17 mouse cellular contexts compared by ENCODE assay signal in the genomic region with DNA sequence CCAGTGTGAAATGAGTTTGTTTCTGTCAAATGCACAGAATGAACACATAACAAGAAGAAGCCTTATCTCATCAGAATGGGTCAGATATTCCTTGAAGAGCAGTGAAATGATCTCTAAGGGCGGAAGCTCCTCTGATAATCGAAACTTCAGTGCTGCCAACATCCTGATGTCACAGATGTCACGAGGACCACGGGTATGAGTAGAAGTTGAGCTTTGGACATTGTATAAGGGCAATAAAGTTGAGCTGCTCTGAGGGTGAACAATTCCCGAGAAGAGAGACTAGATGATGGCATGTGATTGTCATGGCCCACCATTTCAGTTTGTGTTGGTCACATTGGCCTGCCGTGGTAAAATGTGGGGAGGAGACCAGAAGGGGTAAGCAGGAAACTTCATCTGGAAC. TPM values are rescaled to one million over a fixed set of nuclear protein-coding genes. Genes with fewer than 3 reads are reported as not detected.
"Had no signal": no experiment of that assay in that cellular context is flagged by ENCODE, and none has a peak within 500 bp of the region (broad histone marks: within the 10 kb centered on the region; RNA-seq: fewer than 3 reads in every experiment).

No protein-coding gene starts in this region.

- H3K9me3 ChIP-seq: megakaryocyte, embryonic 14.5 days; midbrain, embryonic 13.5 days; midbrain, embryonic 15.5 days; neural tube, embryonic 12.5 days; stomach, embryonic 15.5 days had no signal

- ATAC-seq: midbrain, embryonic 13.5 days; midbrain, embryonic 15.5 days had no signal

- H3K4me1 ChIP-seq: midbrain, embryonic 13.5 days; midbrain, embryonic 15.5 days; neural tube, embryonic 12.5 days; stomach, embryonic 15.5 days had no signal

- H3K27me3 ChIP-seq: midbrain, embryonic 13.5 days; midbrain, embryonic 15.5 days; neural tube, embryonic 12.5 days; stomach, embryonic 15.5 days had no signal

- DNase-seq: lung, adult 18-20 months; lung, embryonic 14.5 days; lung, postnatal 10 days; lung, postnatal 36 days; right cerebral cortex, postnatal 14 days; thymus, adult 2 months; thymus, postnatal 25 days; thymus, postnatal 4 days had no signal

- H3K36me3 ChIP-seq: midbrain, embryonic 13.5 days; midbrain, embryonic 15.5 days; neural tube, embryonic 12.5 days; stomach, embryonic 15.5 days had no signal

- H3K4me2 ChIP-seq: lung, embryonic 14.5 days; midbrain, embryonic 11.5 days; midbrain, embryonic 13.5 days; midbrain, embryonic 15.5 days; neural tube, embryonic 12.5 days; stomach, embryonic 15.5 days had no signal

- H3K27ac ChIP-seq: macrophage; midbrain, embryonic 13.5 days; midbrain, embryonic 15.5 days; neural tube, embryonic 12.5 days; stomach, embryonic 15.5 days; stomach, postnatal 0 days had no signal

- H3K4me3 ChIP-seq: megakaryocyte, embryonic 14.5 days; midbrain, embryonic 13.5 days; midbrain, embryonic 15.5 days; neural tube, embryonic 12.5 days; stomach, embryonic 15.5 days had no signal

- H3K9ac ChIP-seq: lung, embryonic 14.5 days; midbrain, embryonic 13.5 days; midbrain, embryonic 15.5 days; neural tube, embryonic 12.5 days; stomach, embryonic 15.5 days had no signal

RNA-seq across cellular contexts. Expression of a gene that starts 5.5 kb away (rescaled TPM):
- polyA plus RNA-seq: neural tube, embryonic 14.5 days had no signal

RNA-seq across cellular contexts. Expression of a gene that starts 41.5 kb away (rescaled TPM):
- polyA plus RNA-seq: midbrain, embryonic 13.5 days; midbrain, embryonic 15.5 days; neural tube, embryonic 12.5 days; neural tube, embryonic 14.5 days had no signal
